Mouse (Mus musculus) adrenal gland, postnatal 4 days (tissue): Measurements from ENCODE around the gene Snx29. TPM values are rescaled to one million over a fixed set of nuclear protein-coding genes. Genes with fewer than 3 reads are reported as not detected.

Experiments used
- total RNA-seq, 2 experiments: library from RNA; stranded (reverse); gene quantifications; 2 replicates each; pipeline ENCODE4 v1.2.3; 2021

Gene Snx29
- total RNA-seq, 2 experiments from 2014 or later, result 20.1 to 30.2 TPM

Other genes with a start within 250 kb of the Snx29 start
- 10 to 100 TPM; 44.4 to 50.0 TPM for gene Txndc11, start 188.3 kb upstream of the Snx29 start, total RNA-seq
- 100 to 1,000 TPM in 1 of 2 experiments, 10 to 100 TPM in 1; 94.4 to 117 TPM for gene Zc3h7a, start 146.5 kb upstream of the Snx29 start, total RNA-seq
- gene Rsl1d1, start 119.6 kb upstream of the Snx29 start, total RNA-seq, result 10 to 100 TPM; 85.4 to 89.7 TPM
- gene Gspt1, start 68.6 kb upstream of the Snx29 start, total RNA-seq, result 100 to 1,000 TPM; 102 to 117 TPM
- not detected for gene Tnfrsf17, start 9.1 kb upstream of the Snx29 start, total RNA-seq